Mouse (Mus musculus) right cerebral cortex, postnatal 25 days (tissue): ENCODE data around the gene Pyroxd2.

Experiments
- DNase-seq: peaks from one replicate; pipeline ENCODE4 v3.0.0; 2022

The Pyroxd2 gene

GRCm38 (mm10) chr19:42745084-42745868 is 7.3 kb downstream of the Pyroxd2 start:
- no peak for DNase-seq

DNA sequence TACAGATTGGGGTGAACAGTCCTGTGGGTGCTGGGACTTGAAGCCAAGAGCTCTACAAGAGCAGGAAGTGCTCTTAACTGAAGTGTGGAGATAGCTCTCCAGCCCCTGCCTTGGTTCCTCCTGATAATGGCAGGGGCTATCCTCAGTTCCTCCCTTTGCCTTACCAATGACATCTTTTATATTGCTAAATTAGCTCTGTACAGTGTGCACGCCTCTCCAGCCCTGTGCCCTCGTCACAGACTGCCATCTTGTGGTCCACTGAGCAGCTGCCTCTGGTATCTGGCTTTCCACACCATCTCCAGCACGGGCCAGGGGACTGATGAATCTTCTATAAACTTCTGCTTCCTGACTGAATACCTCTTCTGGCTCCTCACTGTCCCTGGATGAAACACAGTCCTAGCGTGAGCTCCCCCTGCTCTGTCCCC is 8.4 kb downstream of the Pyroxd2 start:
- DNase-seq, result peak; percentile 60

DNA sequence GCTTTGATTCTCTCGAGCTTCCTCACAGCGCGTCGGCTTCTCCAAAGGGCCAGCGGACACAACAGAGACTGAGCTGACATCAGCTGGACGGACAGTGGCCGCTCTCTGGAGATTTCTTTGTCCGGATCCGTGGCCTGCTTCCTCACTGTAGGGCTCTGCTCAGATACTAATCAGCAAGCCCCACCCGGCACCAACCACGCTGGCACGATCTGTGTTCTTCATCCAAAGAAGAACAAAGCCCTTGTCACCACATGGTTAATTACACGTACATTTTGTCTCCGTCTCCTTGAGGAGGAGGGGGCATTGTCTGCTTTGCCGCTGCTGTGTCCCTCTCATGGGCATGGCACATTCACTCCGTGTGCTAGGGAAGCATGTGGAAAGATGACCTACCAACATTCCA is 9.3 kb downstream of the Pyroxd2 start:
- DNase-seq, result no peak

- peak; percentile 40 for DNase-seq
Observed at GRCm38 (mm10) chr19:42741884-42742283, 10.7 kb downstream of the Pyroxd2 start.

- no peak for DNase-seq
Observed at GRCm38 (mm10) chr19:42740163-42740899, 12.2 kb downstream of the Pyroxd2 start.

GRCm38 (mm10) chr19:42739734-42740133 is 12.8 kb downstream of the Pyroxd2 start:
- no peak for DNase-seq

DNA sequence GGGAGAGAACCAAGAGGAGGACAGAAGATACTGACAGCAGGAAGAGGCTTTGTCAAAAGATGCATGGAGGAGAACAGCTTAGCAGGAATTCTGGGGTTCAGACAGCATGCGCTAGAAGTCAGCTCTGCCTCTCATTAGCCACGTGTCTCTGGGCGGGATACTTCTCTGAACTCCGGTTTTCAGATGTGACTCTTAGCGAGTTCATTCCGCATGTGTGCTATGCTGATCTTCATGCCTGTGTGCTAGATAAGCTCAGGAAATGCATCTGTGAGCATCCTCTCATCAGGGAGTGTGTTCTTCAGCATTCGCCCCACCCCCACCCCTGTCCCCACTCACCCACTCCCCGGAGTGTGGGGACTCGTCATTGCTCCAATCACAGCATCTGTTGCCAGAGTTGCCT is 14.8 kb downstream of the Pyroxd2 start:
- no peak for DNase-seq

DNA sequence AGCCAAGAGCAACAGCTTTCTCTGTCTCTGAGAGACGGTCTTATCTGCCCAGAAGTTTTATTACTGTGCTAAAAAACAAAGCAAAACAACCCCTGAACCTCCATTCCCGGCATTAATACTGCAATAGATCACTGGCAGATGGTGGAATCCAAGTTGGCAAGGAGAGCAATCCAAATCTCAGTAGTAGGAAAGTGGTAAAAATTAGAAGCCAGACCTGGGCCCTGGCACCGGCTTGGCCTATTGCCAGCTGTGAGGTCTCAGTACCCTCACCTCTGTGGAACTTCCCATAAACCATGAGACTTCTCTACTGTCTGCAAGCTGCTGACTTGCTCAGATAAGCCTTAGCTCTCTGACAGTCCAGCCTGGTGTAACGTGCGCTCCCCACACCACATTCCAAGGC is 17.6 kb downstream of the Pyroxd2 start:
- no peak for DNase-seq

DNA sequence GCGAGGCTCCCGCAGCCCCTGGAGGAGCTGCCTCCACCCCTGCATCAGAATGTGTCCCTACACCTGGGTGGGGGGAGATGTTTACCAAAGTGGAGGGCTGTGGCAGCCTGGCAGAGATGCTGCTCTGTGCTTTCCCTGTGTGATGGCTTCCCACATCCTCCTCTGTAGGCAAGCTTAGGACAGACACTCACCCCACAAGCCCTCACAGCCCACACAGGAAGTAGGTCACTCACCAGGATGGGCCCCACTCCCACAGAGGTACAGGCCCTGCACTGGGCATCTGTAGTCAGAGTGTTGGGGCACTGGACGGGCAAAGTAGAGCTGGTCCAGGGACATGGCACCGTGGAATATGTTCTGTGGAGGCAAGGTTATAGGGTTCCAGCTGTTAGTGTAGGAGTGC is 25.2 kb downstream of the Pyroxd2 start:
- DNase-seq, result no peak

GRCm38 (mm10) chr19:42726766-42727165 is 25.8 kb downstream of the Pyroxd2 start:
- DNase-seq, result no peak

GRCm38 (mm10) chr19:42725973-42726350 is 26.6 kb downstream of the Pyroxd2 start:
- DNase-seq, result no peak

DNA sequence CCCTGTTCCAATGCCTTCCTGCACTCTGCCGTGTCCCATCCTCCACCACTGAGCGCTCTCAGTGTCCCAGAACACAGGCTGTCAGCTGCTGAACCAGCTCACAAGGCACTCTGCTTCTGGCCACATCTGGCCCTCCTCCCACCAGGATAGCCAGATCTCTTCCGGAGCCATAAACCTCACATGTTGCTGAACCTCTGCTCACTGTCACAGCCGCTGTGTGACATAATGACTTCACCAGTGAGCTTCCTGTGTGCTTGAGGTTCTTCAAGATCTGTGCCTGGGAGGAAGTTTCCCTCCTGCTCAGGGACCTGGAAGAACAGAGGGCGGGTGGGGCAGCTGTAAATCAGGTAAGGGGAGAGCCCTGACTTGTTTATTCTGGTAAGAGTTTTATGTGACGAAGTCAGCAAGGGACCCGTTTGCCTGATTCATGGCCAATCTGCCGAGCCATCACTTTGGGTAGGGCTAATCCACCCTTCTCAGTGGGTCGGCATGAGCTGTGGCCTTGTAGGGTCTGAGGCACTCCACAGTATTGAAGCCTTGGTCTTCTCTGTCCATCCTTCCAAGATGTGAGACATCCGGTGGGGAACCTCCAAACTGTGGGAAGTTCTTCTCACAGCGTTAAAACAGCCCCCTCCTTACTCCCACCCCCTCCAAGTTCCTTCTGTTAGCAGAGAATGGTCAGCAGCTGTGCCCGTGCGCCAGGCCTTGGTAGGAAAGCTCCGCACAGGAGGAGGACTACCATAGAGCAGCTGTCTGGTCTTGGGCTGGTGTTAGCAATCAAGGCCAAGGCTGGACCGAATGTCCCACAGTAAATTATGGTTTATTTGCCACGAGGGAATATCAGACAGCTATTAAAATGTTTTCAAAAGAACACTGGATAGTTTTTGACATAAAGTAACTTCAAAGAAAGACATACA is 27.3 kb downstream of the Pyroxd2 start:
- DNase-seq, result no peak

DNA sequence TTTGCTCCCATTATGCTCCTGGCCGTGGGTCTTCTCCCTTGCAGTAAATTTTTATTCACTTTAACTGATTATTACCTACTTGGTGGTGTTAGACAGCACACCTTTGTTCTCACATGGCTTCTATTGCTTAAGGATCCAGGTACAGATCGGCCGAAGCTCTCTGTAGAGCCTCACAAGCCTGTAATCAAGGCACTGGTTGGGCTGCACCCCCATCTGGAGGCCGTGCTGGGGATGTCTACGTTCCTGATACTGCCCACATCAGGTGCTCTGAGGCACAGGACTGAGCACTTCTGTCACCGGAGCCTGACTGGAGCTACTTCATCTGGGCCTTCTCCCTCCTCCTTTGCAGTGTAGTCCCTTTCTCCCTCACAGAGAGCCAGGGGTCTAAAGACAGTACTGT is 29.3 kb downstream of the Pyroxd2 start:
- no peak for DNase-seq

DNA sequence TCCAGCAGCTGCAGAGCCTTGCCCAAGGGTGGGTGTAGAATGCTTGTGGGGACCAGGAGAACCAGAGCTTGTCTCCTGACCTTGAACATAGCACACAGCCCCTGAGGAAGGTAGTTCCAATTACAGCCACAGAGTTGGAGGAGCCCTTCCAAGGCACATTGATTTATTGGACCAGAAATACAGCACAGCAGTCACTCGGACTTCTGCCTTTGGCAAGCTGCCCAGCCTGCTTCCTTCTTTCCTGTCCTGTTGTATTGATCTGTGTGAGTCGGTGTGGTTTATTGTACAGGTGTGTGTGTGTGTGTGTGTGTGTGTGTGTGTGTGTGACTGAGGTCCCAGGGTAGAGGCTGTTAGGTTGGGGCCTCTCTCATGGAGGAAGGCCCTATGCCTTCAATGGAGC is 30.1 kb downstream of the Pyroxd2 start:
- no peak for DNase-seq

- DNase-seq, result no peak
Observed at GRCm38 (mm10) chr19:42718101-42718500, 34.5 kb downstream of the Pyroxd2 start.

DNA sequence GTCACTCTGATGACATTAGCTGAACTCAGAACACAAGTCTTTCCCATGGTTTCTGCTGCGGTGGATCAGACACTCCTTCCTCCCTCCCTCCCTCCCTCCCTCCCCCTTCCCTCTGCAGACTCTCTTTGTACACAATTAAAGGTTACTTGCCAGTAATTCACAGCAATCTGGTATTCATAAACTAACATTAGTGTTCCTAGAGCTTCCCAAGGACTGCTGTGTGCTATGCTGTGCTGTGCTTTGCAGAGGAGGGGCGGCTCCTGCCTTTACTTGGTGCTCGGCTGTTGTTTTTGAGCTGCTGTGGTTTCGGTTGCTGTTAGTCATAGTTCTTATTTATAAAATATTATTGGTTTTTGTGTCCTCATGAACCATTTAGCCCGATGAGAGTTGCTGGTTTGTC is 34.9 kb downstream of the Pyroxd2 start:
- no peak for DNase-seq

DNA sequence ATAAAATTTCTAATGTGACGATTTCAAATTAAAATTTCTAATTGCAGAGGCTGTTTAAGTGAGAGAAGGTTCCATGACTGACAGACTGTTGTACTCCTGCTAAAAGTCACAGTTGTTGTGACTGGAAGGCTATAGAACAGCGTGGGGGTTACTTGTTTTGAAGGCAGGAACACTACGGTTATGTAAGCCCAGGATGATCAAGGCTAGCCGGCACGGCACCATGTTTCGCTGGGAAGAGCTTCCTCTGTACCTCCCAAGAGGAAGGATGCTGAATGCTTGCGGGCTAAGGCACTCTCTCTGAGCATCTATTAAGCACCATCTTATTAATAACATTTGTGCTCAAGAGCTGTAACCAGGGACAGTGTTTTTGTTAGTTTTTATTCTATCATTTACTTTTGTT is 36.1 kb downstream of the Pyroxd2 start:
- no peak for DNase-seq

DNA sequence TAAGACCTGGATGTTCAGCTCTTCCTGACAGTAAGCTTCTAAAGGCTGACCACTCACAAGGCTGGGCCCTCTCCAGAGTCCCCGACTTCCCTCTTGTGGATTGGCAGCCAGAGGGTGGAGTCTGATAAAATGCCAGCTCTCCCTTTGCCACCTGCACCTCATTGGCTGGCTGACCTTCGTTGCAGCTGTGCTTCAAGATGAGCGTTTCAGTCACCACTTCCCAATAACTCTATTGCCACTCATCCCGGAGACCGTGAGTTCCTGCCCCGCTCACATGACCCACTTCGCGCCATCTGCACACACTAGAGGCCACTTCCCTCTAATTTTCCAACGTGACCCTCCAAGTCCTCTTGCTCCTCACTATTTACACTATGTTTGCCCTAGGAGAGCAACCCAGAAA is 38.8 kb downstream of the Pyroxd2 start:
- DNase-seq, result no peak

GRCm38 (mm10) chr19:42699426-42699825 is 53.1 kb downstream of the Pyroxd2 start:
- no peak for DNase-seq

DNA sequence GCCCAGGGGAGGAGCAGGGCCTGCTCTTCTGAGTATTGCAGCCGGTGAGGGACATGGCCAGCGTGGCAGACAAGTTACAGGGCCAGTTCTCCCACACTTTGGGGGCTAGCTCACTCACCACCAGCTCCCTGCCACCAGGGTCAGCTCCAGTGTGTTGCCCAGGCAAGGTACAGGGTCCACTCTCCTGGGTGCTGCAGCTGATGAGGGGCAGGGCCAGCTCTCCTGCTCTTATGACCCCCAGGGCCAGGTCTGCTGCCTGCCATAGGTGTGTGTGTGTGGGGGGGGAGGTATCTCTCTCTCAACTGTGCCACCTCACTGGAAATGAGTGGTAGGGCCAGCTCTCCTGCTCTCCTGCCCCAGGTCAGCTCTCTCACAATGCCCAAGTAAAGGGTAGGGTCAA is 54.0 kb downstream of the Pyroxd2 start:
- no peak for DNase-seq

GRCm38 (mm10) chr19:42697336-42697735 is 55.2 kb downstream of the Pyroxd2 start:
- DNase-seq, result no peak

DNA sequence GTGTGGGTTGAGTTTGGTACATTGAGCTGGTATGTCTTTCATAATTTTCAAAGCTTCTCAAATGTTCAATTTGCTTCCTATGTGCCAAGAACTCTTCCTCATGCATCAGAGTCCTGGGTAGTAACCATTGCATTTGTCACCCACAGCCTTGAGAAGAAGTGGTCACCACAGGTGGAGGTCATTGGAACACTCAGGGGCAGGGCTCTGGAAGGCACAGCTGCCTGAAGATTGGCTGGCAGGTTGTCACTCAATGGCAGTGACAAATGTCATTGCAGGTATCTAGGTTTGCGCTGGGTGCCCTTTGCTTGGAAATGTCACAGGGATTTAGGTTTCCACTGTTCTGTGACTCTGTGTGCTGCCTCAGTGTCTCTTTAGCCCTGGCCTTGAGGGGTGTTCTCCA is 62.3 kb downstream of the Pyroxd2 start:
- no peak for DNase-seq

- no peak for DNase-seq
Observed at GRCm38 (mm10) chr19:42689786-42690185, 62.8 kb downstream of the Pyroxd2 start.
